Mouse (Mus musculus): ENCODE data around the gene Slc25a47. TPM values are rescaled to one million over a fixed set of nuclear protein-coding genes. Genes with fewer than 3 reads are reported as not detected.

Slc25a47 gene
- total and polyA plus RNA-seq, 2 experiments from 2014 or later: 10.9 to 12.3 TPM

DNA sequence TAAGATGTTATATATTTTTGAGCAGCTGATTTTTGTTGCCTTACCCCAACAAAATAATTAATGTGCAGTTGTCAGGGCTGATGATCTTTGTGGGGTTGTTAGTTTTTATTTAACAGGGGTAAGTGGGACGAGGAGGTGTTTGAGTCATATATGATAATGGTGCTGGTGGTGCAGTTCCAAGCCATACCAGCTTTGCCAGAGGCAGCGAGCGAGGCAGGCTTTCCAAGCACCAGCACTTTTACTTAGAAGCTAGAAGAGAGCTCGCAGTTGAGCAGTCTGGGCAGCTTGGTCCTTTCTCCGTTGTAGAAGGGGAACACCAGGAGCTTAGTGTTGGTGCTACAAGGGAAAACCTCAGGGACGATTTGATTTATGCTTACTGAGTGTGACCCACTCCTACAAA lies 23.4 kb upstream of the Slc25a47 start:
- DNase-seq (no peak), ATAC-seq (no peak)
- H3K4me2 ChIP-seq (ENCODE audit: low read depth): no peak overlapping the region
- peaks cover 25% of the 10 kb centered on the region for H3K36me3 ChIP-seq (ENCODE audit: insufficient read depth)
- H3K9ac ChIP-seq: no peak overlapping the region
- no peaks in the 10 kb centered on the region for H3K9me3 ChIP-seq (ENCODE audit: low read length)
- WGBS: 73% methylated on average over 6 of the region's 6 CpGs
- H3K27me3 ChIP-seq (ENCODE audit: insufficient read depth, low read length): no peaks in the 10 kb centered on the region
- H3K4me1 ChIP-seq (ENCODE audit: insufficient read depth): no peaks in the 10 kb centered on the region
- no peak overlapping the region for H3K27ac ChIP-seq (ENCODE audit: low read depth, low read length)
- H3K4me3 ChIP-seq (ENCODE audit: low read depth, low read length): no peak overlapping the region
- no peak for TF ChIP-seq CTCF (IDR thresholded peaks at IDR 0.05; ENCODE audit: low read depth)

DNA sequence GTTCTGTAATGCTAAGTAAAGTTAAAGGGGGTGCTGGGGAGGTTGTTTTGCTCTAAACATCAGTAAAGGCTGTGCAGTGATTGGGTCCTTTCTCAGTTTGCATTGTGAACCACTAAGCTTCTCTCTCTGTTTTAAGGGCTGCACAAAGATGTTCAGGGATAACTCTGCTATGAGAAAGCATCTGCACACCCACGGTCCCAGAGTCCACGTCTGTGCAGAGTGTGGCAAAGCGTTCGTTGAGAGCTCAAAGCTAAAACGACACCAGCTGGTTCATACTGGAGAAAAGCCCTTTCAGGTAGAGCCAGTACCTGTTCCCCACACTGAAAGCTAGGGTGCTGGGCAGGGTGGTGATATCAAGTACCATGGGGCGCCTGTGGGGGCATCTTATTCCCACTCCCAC lies 21.4 kb upstream of the Slc25a47 start:
- WGBS: 89% methylated on average over 6 of the region's 6 CpGs
- Histone ChIP-seq H3K4me3 (ENCODE audit: low read depth, low read length) (no peak overlapping the region), H3K27ac (ENCODE audit: low read depth, low read length) (no peak overlapping the region), H3K4me2 (ENCODE audit: low read depth) (no peak overlapping the region), H3K36me3 (ENCODE audit: insufficient read depth) (peaks cover 18% of the 10 kb centered on the region), H3K9me3 (ENCODE audit: low read length) (no peaks in the 10 kb centered on the region), H3K9ac (no peak overlapping the region), H3K4me1 (ENCODE audit: insufficient read depth) (no peaks in the 10 kb centered on the region), H3K27me3 (ENCODE audit: insufficient read depth, low read length) (no peaks in the 10 kb centered on the region)
- DNase-seq (no peak), ATAC-seq (no peak)
- TF ChIP-seq CTCF (IDR thresholded peaks at IDR 0.05; ENCODE audit: low read depth): no peak

DNA sequence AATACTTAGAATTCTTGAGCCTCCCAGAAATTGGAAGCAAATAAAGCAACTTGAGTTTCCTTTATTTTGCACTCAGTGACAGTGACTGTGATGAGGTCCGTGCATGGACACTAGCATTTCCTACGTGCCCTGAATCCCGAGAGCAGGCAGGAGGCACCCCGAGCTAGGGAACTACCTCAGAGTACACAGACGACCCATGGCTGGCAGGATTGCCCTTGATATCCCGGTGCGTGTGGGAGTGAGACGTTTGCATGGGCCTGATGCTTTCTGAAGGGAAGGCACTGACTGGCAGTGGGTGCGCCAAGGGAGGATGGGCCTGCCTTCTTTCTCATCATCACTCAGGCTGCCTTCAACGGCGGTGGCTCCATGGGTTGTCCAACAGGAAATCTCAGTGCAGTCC lies 19.3 kb upstream of the Slc25a47 start:
- Histone ChIP-seq H3K4me2 (ENCODE audit: low read depth) (no peak overlapping the region), H3K4me3 (ENCODE audit: low read depth, low read length) (no peak overlapping the region)
- ATAC-seq: no peak

DNA sequence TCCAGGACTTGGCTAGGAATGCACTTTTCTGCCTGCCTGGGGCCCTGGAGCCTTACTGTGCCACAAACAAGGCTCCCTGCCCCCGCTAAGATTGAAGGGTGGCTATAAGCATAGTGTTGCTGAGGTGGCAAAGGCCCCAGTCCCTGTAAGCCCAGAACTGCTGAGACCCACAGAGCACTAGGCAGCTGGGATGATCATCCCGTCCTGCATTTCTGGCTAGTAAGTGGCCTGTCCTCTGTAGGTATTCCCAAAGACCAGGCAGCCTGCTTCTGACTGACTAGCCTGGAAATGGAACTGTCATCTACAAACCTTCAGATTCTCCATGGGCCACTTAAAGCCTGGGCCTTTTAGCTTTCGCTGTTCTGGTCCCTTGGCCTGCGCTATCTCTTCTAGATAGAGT lies 15.4 kb upstream of the Slc25a47 start:
- Histone ChIP-seq H3K4me2 (ENCODE audit: low read depth) (no peak overlapping the region), H3K9me3 (ENCODE audit: low read length) (no peaks in the 10 kb centered on the region), H3K4me1 (ENCODE audit: insufficient read depth) (no peaks in the 10 kb centered on the region), H3K27me3 (ENCODE audit: insufficient read depth, low read length) (no peaks in the 10 kb centered on the region), H3K4me3 (ENCODE audit: low read depth, low read length) (no peak overlapping the region), H3K9ac (no peak overlapping the region), H3K36me3 (ENCODE audit: insufficient read depth) (peaks cover 8% of the 10 kb centered on the region), H3K27ac (ENCODE audit: low read depth, low read length) (no peak overlapping the region)
- DNase-seq: no peak
- no peak for TF ChIP-seq CTCF (IDR thresholded peaks at IDR 0.05; ENCODE audit: low read depth)
- ATAC-seq: no peak
- 93% methylated on average over 4 of the region's 4 CpGs for WGBS

More for the DNA sequence above, 19.3 kb upstream of the Slc25a47 start:
- Histone ChIP-seq H3K27ac (ENCODE audit: low read depth, low read length) (no peak overlapping the region), H3K9ac (no peak overlapping the region), H3K9me3 (ENCODE audit: low read length) (no peaks in the 10 kb centered on the region), H3K4me1 (ENCODE audit: insufficient read depth) (no peaks in the 10 kb centered on the region), H3K36me3 (ENCODE audit: insufficient read depth) (peaks cover 18% of the 10 kb centered on the region), H3K27me3 (ENCODE audit: insufficient read depth, low read length) (no peaks in the 10 kb centered on the region)
- no peak for DNase-seq
- 83% methylated on average over 11 of the region's 11 CpGs for WGBS
- no peak for TF ChIP-seq CTCF (IDR thresholded peaks at IDR 0.05; ENCODE audit: low read depth)

DNA sequence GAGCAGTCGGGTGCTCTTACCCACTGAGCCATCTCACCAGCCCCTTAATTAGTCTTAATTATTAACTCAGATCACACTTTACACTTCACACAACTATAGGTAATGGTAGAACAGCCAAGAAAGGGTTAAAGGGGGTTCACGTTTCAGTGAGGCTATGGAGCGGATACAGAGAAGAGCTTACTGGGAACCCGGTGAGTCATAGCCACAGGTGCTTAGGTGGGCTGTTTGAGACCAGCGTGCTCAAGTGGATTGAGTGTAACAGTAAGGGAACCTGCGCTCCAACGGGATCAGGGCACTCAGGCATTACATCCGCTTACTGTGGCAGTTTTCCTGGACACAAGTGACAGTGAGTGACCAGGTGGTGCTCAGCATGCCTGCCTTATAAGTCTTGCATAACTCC lies 12.8 kb upstream of the Slc25a47 start:
- no peak overlapping the region for H3K9ac ChIP-seq
- no peaks in the 10 kb centered on the region for H3K4me1 ChIP-seq (ENCODE audit: insufficient read depth)
- TF ChIP-seq CTCF (IDR thresholded peaks at IDR 0.05; ENCODE audit: low read depth): no peak
- H3K4me3 ChIP-seq (ENCODE audit: low read depth, low read length): no peak overlapping the region
- peaks cover 22% of the 10 kb centered on the region for H3K36me3 ChIP-seq (ENCODE audit: insufficient read depth)
- ATAC-seq (no peak), DNase-seq (no peak)
- H3K9me3 ChIP-seq (ENCODE audit: low read length): no peaks in the 10 kb centered on the region
- H3K27ac ChIP-seq (ENCODE audit: low read depth, low read length): no peak overlapping the region
- WGBS: 69% methylated on average over 8 of the region's 8 CpGs
- no peak overlapping the region for H3K4me2 ChIP-seq (ENCODE audit: low read depth)
- H3K27me3 ChIP-seq (ENCODE audit: insufficient read depth, low read length): no peaks in the 10 kb centered on the region

DNA sequence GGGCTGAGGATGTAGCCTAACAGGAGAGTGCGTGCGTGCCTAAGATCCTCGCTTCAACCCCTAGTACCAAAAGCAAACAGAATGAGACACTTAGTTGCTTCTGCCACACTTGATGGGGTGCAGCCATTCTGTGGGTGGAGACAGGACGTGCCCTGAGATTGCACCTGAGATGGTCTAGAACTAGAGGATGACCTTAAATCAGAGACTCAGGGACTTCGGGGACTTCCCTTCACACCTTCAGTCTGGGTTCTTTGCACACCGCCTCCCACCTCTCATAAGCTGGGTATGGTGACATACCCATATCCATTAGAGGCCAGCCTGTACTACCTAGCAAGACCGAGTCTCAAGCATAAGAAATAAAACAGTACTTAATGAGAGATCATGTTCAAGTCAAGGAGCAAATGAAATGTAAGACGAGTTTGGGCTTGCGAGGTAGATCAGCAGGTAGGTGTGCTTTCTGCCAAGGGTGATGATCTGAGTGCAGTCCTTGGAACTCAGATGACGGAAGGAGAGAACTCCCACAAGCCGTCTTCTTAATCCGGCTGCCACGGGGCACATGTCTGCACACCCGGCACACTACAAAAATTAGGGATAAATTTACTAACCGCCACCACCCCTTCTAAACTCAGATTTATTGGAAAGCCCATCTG lies 11.5 kb upstream of the Slc25a47 start:
- no peak for DNase-seq
- Histone ChIP-seq H3K27ac (ENCODE audit: low read depth, low read length) (no peak overlapping the region), H3K27me3 (ENCODE audit: insufficient read depth, low read length) (no peaks in the 10 kb centered on the region), H3K9me3 (ENCODE audit: low read length) (no peaks in the 10 kb centered on the region), H3K9ac (no peak overlapping the region), H3K36me3 (ENCODE audit: insufficient read depth) (peaks cover 25% of the 10 kb centered on the region), H3K4me3 (ENCODE audit: low read depth, low read length) (no peak overlapping the region), H3K4me1 (ENCODE audit: insufficient read depth) (no peaks in the 10 kb centered on the region), H3K4me2 (ENCODE audit: low read depth) (no peak overlapping the region)
- no peak for TF ChIP-seq CTCF (IDR thresholded peaks at IDR 0.05; ENCODE audit: low read depth)
- ATAC-seq: no peak
- WGBS: 91% methylated on average over 15 of the region's 15 CpGs

DNA sequence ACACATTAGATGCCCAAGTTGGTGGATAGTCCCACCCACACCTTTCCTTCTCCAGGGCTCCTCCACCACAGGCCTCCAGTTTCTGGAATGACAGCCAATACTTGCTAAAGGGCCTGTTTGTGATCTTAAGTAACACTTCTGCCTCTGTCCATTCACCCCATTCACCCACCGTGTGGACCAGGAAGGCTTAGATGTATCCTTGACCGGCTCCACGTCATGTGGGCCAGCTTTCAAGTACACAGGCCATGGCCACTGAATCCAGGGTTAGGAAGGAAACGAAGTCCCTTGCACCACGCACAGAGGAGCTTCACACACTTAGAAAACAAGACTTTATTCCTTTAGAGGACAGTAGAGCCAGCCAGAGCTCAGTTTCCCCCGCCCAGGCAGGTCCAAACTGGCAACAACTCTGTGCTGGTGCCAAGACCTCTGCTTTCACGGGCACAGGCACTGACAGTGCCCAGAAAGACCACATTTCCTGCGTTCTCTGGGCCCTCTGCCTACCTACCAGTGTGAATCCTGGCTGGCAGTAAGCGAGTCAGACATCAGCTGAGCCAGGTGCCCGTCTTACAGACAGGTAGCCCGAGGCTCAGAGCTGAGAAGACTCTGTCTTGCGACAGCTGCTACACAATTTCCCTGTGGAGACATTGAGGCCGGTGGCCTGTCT lies 10.2 kb upstream of the Slc25a47 start:
- WGBS: 89% methylated on average over 13 of the region's 13 CpGs
- no peaks in the 10 kb centered on the region for H3K9me3 ChIP-seq (ENCODE audit: low read length)

More for the DNA sequence above, 10.2 kb upstream of the Slc25a47 start:
- H3K27ac ChIP-seq (ENCODE audit: low read depth, low read length): no peak overlapping the region
- H3K4me1 ChIP-seq (ENCODE audit: insufficient read depth): no peaks in the 10 kb centered on the region
- no peak for TF ChIP-seq CTCF (IDR thresholded peaks at IDR 0.05; ENCODE audit: low read depth)
- H3K4me3 ChIP-seq (ENCODE audit: low read depth, low read length): no peak overlapping the region
- H3K27me3 ChIP-seq (ENCODE audit: insufficient read depth, low read length): no peaks in the 10 kb centered on the region
- no peak overlapping the region for H3K4me2 ChIP-seq (ENCODE audit: low read depth)
- no peak for DNase-seq
- H3K36me3 ChIP-seq (ENCODE audit: insufficient read depth): peaks cover 25% of the 10 kb centered on the region
- H3K9ac ChIP-seq: no peak overlapping the region
- ATAC-seq: no peak

Data from forebrain, postnatal 0 days (tissue).